Mouse (Mus musculus) liver, embryonic 16.5 days (tissue): ENCODE results near the gene Gm45521. TPM values are rescaled to one million over a fixed set of nuclear protein-coding genes. Genes with fewer than 3 reads are reported as not detected.

Experiments
- ATAC-seq: fragments of 200-750 bp; cut with Nextera tagmentation; 2 replicates; pipeline ENCODE4 v1.8.0; 2017; ENCODE audit warnings: low read depth, mild to moderate bottlenecking, moderate number of reproducible peaks, moderate library complexity
- H3K27ac ChIP-seq: fragments of 300-500 bp; sonication (generic); 2 replicates; pipeline ENCODE4 v1.5.1; 2014; ENCODE audit warnings: mild to moderate bottlenecking, low read length
- H3K27me3 ChIP-seq: fragments of 300-500 bp; sonication (generic); 2 replicates; pipeline ENCODE4 v1.6.1; 2014; ENCODE audit warnings: low read depth, low read length, mixed read lengths; ENCODE audit not compliant: control insufficient read depth, insufficient read depth
- H3K36me3 ChIP-seq: fragments of 300-500 bp; sonication (generic); 2 replicates; pipeline ENCODE4 v1.6.1; 2014; ENCODE audit warnings: mild to moderate bottlenecking; ENCODE audit not compliant: control insufficient read depth, insufficient read depth
- H3K4me1 ChIP-seq: fragments of 300-500 bp; sonication (generic); 2 replicates; pipeline ENCODE4 v1.6.1; 2014; ENCODE audit warnings: low read depth, low read length, mixed read lengths; ENCODE audit not compliant: control insufficient read depth
- H3K4me2 ChIP-seq: fragments of 300-500 bp; sonication (generic); 2 replicates; pipeline ENCODE4 v1.6.1; 2014; ENCODE audit warnings: low read depth, low read length, mixed read lengths
- H3K4me3 ChIP-seq: fragments of 300-500 bp; sonication (generic); 2 replicates; pipeline ENCODE4 v1.5.1; 2014; ENCODE audit warnings: low read depth, mild to moderate bottlenecking, low read length
- H3K9ac ChIP-seq: fragments of 300-500 bp; sonication (generic); 2 replicates; pipeline ENCODE4 v1.6.1; 2014; ENCODE audit warnings: low read depth, low read length
- H3K9me3 ChIP-seq: fragments of 300-500 bp; sonication (generic); replicated peaks from 2 replicates; pipeline ENCODE4 v1.6.1; 2016; ENCODE audit warnings: low read length; ENCODE audit not compliant: control insufficient read depth
- WGBS: fragments of 180-500 bp; shearing (Covaris S2); extraction: QIAGEN DNeasy Blood & Tissue Kit; methylation state at CpG from one replicate; pipeline ENCODE4 v1.1.7; 2014; ENCODE audit not compliant: insufficient replicate concordance; 5-methylcytosine and 5-hydroxymethylcytosine counted together
- polyA plus RNA-seq: library from polyadenylated mRNA; unstranded; fragments of >200 nt; fragmentation: Nextera tagmentation; extraction: Ambion mirVana; gene quantifications from 2 replicates; pipeline ENCODE4 v1.2.1, GENCODE M21; 2015

Gm45521 gene
- polyA plus RNA-seq, 1 experiment from 2014 or later: not detected

DNA sequence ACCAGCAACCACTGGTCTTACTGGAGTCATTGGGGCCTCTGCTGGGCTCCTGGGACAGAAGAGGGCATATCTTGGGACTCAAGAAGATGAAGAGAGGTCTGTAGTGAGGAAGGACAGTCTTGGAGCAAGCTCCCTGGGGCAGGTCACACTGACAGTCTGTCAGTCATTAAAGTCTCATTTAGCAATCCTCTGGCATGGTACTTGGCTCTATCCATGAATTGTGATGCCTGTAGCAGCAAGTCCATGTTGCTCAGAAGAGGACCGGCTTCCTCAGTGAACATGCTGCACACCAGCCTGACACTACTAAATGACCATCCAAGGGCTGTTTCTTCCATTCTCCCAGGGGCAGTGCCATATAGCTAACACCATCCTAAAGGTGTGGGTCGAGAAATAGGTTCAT is 5.5 kb downstream of the Gm45521 start:
- Histone ChIP-seq H3K9ac (no peak overlapping the region), H3K27ac (no peak overlapping the region), H3K27me3 (no peaks in the 10 kb centered on the region), H3K4me3 (no peak overlapping the region), H3K4me1 (no peaks in the 10 kb centered on the region), H3K9me3 (no peaks in the 10 kb centered on the region), H3K36me3 (no peaks in the 10 kb centered on the region), H3K4me2 (no peak overlapping the region)
- no peak for ATAC-seq
- WGBS: 61% methylated on average over 2 of the region's 2 CpGs

DNA sequence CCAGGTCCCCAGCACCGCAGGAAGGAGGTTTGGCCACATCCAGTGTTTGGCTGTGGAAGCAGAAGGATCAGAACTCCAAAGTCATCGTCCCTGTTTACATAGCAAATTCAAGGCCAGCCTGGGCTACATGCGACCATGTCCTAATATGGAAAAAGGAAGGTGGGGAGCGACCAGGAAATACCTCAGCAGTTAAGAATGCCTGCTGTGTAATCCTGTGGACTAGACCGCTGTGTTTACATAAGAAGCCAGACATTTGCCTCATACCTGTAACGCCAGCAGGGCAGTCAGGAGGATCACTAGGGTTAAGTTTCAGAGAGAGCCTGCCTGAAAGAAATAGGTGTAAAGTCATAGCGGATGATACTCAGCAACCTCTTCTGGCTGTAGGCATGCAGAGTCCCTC is 6.1 kb downstream of the Gm45521 start:
- Histone ChIP-seq H3K4me1 (no peaks in the 10 kb centered on the region), H3K4me3 (no peak overlapping the region), H3K36me3 (no peaks in the 10 kb centered on the region), H3K9ac (no peak overlapping the region), H3K4me2 (no peak overlapping the region), H3K9me3 (no peaks in the 10 kb centered on the region), H3K27ac (no peak overlapping the region), H3K27me3 (no peaks in the 10 kb centered on the region)
- WGBS: 46% methylated on average over 7 of the region's 7 CpGs
- ATAC-seq: no peak

DNA sequence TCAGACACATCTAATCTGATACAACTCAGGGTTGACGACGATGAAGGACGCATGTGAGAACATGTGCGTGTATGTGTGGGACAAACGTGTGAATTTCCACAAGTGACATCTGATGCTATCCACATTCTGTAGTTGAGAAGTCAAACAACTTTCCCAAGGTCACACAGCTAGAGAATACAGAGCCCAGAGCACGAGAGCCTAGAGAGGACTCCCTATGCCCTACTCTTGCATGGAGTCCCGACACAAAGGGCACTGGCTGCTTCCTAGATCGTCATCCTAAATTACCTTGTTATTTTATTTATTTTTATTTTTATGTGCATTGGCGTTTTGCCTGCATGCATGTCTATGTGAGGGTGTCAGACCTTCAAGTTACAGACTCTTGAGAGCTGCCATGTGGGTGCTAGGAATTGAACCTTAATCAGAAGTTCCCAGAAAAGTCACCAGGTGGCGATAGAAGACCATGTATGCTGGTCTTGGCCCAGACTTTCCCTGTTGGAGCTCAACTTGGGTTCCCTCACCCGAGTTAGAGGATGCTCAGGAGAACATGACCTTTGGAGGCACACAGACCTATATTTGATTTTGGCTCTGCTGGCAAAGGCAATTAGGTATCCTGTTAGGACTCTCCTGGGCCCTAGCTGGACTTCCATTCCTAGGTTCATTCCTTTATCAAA is 7.3 kb downstream of the Gm45521 start:
- Histone ChIP-seq H3K4me2 (no peak overlapping the region), H3K27me3 (no peaks in the 10 kb centered on the region), H3K36me3 (no peaks in the 10 kb centered on the region), H3K4me3 (no peak overlapping the region), H3K27ac (no peak overlapping the region), H3K9ac (no peak overlapping the region), H3K4me1 (no peaks in the 10 kb centered on the region), H3K9me3 (no peaks in the 10 kb centered on the region)
- WGBS: 44% methylated on average over 11 of the region's 11 CpGs
- 0 out of 2 replicates have a peak, but pooled peaks have one; percentile 35 for ATAC-seq

DNA sequence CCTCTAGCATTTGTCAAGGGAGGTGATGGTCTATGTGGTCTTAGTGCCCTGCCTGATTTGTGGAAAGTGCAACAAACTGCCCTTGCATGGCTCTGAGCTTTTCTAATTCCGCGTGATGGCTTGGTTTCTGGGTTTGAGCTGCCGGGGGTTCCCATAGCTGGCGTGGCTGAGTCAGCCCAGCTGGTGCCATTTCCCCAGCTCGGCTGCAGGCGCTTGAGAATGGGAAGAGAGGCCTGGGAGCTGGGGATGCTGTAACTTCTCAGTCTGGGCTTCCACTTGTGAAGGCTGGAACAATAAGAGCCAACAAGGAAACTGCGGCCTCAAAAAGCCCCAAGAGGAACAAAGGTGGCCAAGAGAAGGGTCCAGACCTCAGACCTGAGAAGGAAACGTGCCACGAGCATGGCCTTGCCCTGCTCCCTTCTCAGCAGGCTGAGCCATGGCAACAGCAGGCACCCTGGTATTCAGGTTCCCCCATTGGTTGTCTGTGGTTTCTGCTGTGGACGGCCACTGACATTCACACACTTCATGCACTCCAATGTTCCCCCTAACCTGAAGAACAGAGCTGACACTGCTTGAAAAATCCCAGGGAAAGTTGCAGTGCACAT is 14.9 kb downstream of the Gm45521 start:
- WGBS: 39% methylated on average over 10 of the region's 10 CpGs
- Histone ChIP-seq H3K36me3 (no peaks in the 10 kb centered on the region), H3K4me2 (no peak overlapping the region), H3K9ac (no peak overlapping the region), H3K27ac (no peak overlapping the region), H3K9me3 (no peaks in the 10 kb centered on the region), H3K4me3 (no peak overlapping the region), H3K27me3 (no peaks in the 10 kb centered on the region), H3K4me1 (no peaks in the 10 kb centered on the region)
- no peak for ATAC-seq

DNA sequence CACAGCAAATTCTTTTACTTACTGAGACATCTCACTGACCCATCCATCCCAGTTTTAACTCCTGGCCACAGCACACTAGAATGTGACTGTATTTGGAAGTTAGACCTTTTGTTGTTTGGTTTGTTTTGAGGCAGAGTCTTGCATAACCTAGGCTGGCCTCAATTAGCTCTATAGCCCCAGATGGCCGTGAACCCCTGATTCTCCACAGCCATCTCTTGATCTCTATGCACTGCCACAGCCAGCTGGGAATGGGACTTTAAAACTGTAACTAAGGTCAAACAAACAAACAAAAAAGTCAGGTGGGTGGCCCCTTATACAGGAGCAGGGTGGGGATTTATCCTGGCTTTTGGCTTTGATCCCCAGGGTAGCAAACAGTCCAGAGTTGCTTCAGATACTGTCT is 17.6 kb downstream of the Gm45521 start:
- no peak overlapping the region for H3K9ac ChIP-seq
- H3K4me2 ChIP-seq: no peak overlapping the region
- no peaks in the 10 kb centered on the region for H3K9me3 ChIP-seq
- H3K36me3 ChIP-seq: no peaks in the 10 kb centered on the region
- H3K27ac ChIP-seq: no peak overlapping the region
- WGBS: 55% methylated on average over 1 of the region's 1 CpGs
- no peaks in the 10 kb centered on the region for H3K27me3 ChIP-seq
- H3K4me3 ChIP-seq: no peak overlapping the region
- no peaks in the 10 kb centered on the region for H3K4me1 ChIP-seq
- ATAC-seq: peak; percentile 27; the same call in 1 of the 2 replicates

DNA sequence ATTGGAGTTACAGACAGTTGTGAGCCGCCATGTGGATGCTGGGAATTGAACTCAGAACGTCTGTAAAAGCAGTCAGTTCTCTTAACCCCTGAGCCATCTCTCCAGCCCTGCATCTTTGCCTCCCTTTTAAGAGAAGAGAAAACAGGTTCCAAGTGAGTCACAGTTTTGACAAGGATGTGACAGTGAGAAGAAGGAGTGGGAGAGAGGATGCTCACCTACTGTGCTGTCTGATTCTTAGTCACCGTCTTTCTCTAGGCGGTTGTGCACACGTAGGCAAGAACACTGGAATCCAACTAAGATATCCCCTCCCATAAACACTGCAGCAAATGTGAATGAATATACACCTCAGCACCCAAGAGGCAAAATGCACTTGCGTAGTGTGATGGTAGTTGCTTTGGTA is 18.1 kb downstream of the Gm45521 start:
- Histone ChIP-seq H3K4me2 (no peak overlapping the region), H3K36me3 (no peaks in the 10 kb centered on the region), H3K4me1 (no peaks in the 10 kb centered on the region), H3K9me3 (no peaks in the 10 kb centered on the region), H3K4me3 (no peak overlapping the region), H3K27me3 (no peaks in the 10 kb centered on the region), H3K9ac (no peak overlapping the region), H3K27ac (no peak overlapping the region)
- 65% methylated on average over 6 of the region's 6 CpGs for WGBS
- no peak for ATAC-seq

DNA sequence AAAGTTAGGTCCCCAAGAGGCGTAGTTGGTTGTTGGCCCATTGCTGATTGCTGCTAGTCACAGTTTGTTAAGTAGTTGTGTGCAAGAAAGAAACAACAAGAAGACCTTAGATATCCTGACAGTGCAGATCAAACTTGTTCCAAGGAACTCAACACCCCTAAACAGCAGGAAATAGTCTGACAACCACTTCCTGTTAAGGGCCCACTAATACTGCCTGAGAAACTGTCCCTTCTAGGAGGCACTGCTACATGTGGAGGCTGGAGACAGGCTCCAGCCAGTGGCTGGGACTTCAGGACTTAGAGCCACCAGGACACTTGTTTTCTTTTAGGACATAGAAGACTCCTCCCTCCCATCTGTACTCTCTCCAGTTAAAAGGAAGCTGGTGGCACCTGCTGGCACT is 20.4 kb downstream of the Gm45521 start:
- Histone ChIP-seq H3K4me1 (no peaks in the 10 kb centered on the region), H3K27me3 (no peaks in the 10 kb centered on the region), H3K36me3 (no peaks in the 10 kb centered on the region), H3K9me3 (no peaks in the 10 kb centered on the region), H3K27ac (no peak overlapping the region), H3K4me3 (no peak overlapping the region), H3K4me2 (no peak overlapping the region), H3K9ac (no peak overlapping the region)
- 53% methylated on average over 1 of the region's 1 CpGs for WGBS
- no peak for ATAC-seq

DNA sequence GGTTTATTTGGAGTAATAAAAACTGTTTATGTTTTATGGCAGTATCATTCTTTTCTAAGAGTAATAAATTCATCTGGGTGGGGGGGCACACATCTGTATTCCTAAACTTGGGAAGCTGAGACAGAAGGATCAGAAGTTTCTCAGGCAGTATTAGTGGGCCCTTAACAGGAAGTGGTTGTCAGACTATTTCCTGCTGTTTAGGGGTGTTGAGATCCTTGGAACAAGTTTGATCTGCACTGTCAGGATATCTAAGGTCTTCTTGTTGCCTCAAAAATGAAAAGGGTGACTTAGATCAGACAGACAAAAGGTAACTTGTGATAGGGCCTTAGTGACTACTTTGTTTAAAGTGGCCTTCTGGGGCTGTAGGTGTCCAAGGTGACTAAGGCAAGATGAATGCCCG is 21.1 kb downstream of the Gm45521 start:
- no peak overlapping the region for H3K4me3 ChIP-seq
- no peak for ATAC-seq
- no peak overlapping the region for H3K27ac ChIP-seq

DNA sequence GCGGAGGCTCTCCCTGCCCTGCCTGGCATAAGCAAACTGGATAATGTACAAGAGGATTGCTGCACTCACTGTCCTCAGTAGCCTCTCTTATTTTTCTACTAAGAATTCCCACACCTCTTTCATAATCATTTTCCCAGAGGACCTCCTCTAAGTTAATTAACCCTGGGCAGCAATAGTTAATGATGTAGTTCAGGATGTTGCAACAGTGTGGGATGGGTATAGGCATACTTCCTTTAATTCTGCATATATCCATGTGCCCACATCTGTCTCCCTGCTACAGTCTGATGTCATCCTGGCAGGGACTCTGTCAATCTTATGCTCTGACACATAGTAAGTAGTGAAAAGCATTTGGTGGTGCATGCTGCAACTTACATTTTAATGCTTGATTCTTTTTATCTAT is 24.1 kb downstream of the Gm45521 start:
- Histone ChIP-seq H3K27me3 (no peaks in the 10 kb centered on the region), H3K36me3 (no peaks in the 10 kb centered on the region), H3K9ac (no peak overlapping the region), H3K4me3 (no peak overlapping the region), H3K9me3 (no peaks in the 10 kb centered on the region), H3K4me1 (no peaks in the 10 kb centered on the region), H3K27ac (no peak overlapping the region), H3K4me2 (no peak overlapping the region)
- no peak for ATAC-seq
- WGBS: 60% methylated on average over 1 of the region's 1 CpGs

More for the DNA sequence above, 21.1 kb downstream of the Gm45521 start:
- H3K36me3 ChIP-seq: no peaks in the 10 kb centered on the region
- no peaks in the 10 kb centered on the region for H3K27me3 ChIP-seq
- 55% methylated on average over 1 of the region's 1 CpGs for WGBS
- H3K4me2 ChIP-seq: no peak overlapping the region
- no peaks in the 10 kb centered on the region for H3K4me1 ChIP-seq
- H3K9ac ChIP-seq: no peak overlapping the region
- H3K9me3 ChIP-seq: no peaks in the 10 kb centered on the region
